Mouse (Mus musculus): Measurements from ENCODE around the gene Lat. TPM values are rescaled to one million over a fixed set of nuclear protein-coding genes. Genes with fewer than 3 reads are reported as not detected.
A peak's percentile ranks its signal among the peaks of the same experiment; 100 is the strongest.

The Lat gene
- total and polyA plus RNA-seq, 3 experiments = 0.62 to 1.2 TPM; not detected in 1

GRCm38 (mm10) chr7:126356793-126357591, 12.4 kb downstream of the Lat start:
- peak overlapping the region; percentile 82 for H3K9ac ChIP-seq (ENCODE audit: control insufficient read depth, low read depth, low read length, poor library complexity, severe bottlenecking)
- no peaks in the 10 kb centered on the region for H3K27me3 ChIP-seq (ENCODE audit: control insufficient read depth in 1 of 2, insufficient read depth in 2 of 2, low read length in 2 of 2)
- H3K4me3 ChIP-seq (ENCODE audit: control insufficient read depth in 1 of 2, insufficient read depth in 1 of 2, low read depth in 2 of 2, low read length in 2 of 2) = peak overlapping the region; percentile 47 to 48
- DNase-seq (ENCODE audit: low read depth, low spot score) = peak; percentile 95
- no peaks in the 10 kb centered on the region for H3K9me3 ChIP-seq (replicated peaks; ENCODE audit: insufficient read depth, low read length)
- H3K36me3 ChIP-seq (ENCODE audit: control insufficient read depth in 1 of 2, insufficient read depth in 2 of 2, low read length in 2 of 2) = peaks cover 0 to 23% of the 10 kb centered on the region in 2 experiments; a peak in 2 of 4 replicates
- peak overlapping the region; percentile 99 for H3K27ac ChIP-seq (ENCODE audit: control insufficient read depth, low read depth, low read length)
- H3K4me1 ChIP-seq (ENCODE audit: control insufficient read depth in 1 of 2, insufficient read depth in 2 of 2, low read length in 2 of 2) = peaks cover 5 to 37% of the 10 kb centered on the region in 2 experiments
- no peaks in the 10 kb centered on the region; the same call in 1 of the 2 replicates for H3K79me2 ChIP-seq (ENCODE audit: control insufficient read depth, insufficient read depth, low read length, poor library complexity)
- peak; percentile 61 for TF ChIP-seq HCFC1 (IDR thresholded peaks at IDR 0.05; ENCODE audit: low read depth, low read length)
- TF ChIP-seq TBP (IDR thresholded peaks at IDR 0.05; ENCODE audit: low read depth, low read length) = no peak; the same call in none of the 2 replicates
- peak; percentile 99 for TF ChIP-seq MAZ (IDR thresholded peaks at IDR 0.05; ENCODE audit: low read depth, low read length)
- TF ChIP-seq MEF2A (IDR thresholded peaks at IDR 0.05; ENCODE audit: extremely low read depth, insufficient replicate concordance, low read depth, low read length, poor library complexity, severe bottlenecking) = 0 out of 2 replicates have a peak, but pooled peaks have one; percentile 12
- TF ChIP-seq ZNF384 (IDR thresholded peaks at IDR 0.05; ENCODE audit: low read depth, low read length) = 0 out of 2 replicates have a peak, but pooled peaks have one; percentile 36
- peak; percentile 70 for TF ChIP-seq ELF1 (IDR thresholded peaks at IDR 0.05; ENCODE audit: low read depth, low read length)
- TF ChIP-seq E2F4 (IDR thresholded peaks at IDR 0.05; ENCODE audit: borderline replicate concordance, low read depth, low read length) = no peak
- 0 out of 2 replicates have a peak, but pooled peaks have one; percentile 66 for TF ChIP-seq MAFK (IDR thresholded peaks at IDR 0.05; ENCODE audit: borderline replicate concordance, low read depth, low read length)
- no peak for TF ChIP-seq ZKSCAN1 (IDR thresholded peaks at IDR 0.05; ENCODE audit: low read depth, low read length)
- TF ChIP-seq MYB (IDR thresholded peaks at IDR 0.05; ENCODE audit: low read depth, low read length) = peak; percentile 46
- peak; percentile 99 for TF ChIP-seq JUND (IDR thresholded peaks at IDR 0.05; ENCODE audit: low read depth, low read length)
- peak; percentile 87 for TF ChIP-seq MXI1 (IDR thresholded peaks at IDR 0.05; ENCODE audit: low read depth, low read length)
- TF ChIP-seq TAL1 (IDR thresholded peaks at IDR 0.05; ENCODE audit: low read length) = peak; percentile 93
- TF ChIP-seq NRF1 (IDR thresholded peaks at IDR 0.05; ENCODE audit: insufficient read depth, low read depth, low read length, poor library complexity, severe bottlenecking) = no peak
- TF ChIP-seq GATA1 (IDR thresholded peaks at IDR 0.05; ENCODE audit: low read depth, low read length) = peak; percentile 93
- TF ChIP-seq POLR2AphosphoS5 (IDR thresholded peaks at IDR 0.05; ENCODE audit: borderline replicate concordance, low read depth, low read length) = no peak
- TF ChIP-seq CHD2 (IDR thresholded peaks at IDR 0.05; ENCODE audit: low read length) = peak; percentile 83
- TF ChIP-seq POLR2A (IDR thresholded peaks at IDR 0.05; ENCODE audit: control insufficient read depth in 1 of 2, insufficient read depth in 1 of 2, low read depth in 1 of 2, low read length in 2 of 2, poor library complexity in 1 of 2) = peak in 1 of 2 experiments; percentile 60; a peak in 3 of 4 replicates
- peak; percentile 80 to 99 for TF ChIP-seq EP300 (IDR thresholded peaks at IDR 0.05; ENCODE audit: low read depth in 1 of 2, low read length in 2 of 2)
- no peak for TF ChIP-seq ZC3H11A (IDR thresholded peaks at IDR 0.05; ENCODE audit: low read depth, low read length)
- TF ChIP-seq UBTF (IDR thresholded peaks at IDR 0.05; ENCODE audit: borderline replicate concordance, insufficient read depth, low read depth, low read length) = no peak
- TF ChIP-seq SMC3 (IDR thresholded peaks at IDR 0.05; ENCODE audit: low read depth, low read length) = no peak; the same call in 1 of the 2 replicates
- TF ChIP-seq NELFE (IDR thresholded peaks at IDR 0.05; ENCODE audit: low read depth, low read length) = peak; percentile 55
- TF ChIP-seq CTCF (IDR thresholded peaks at IDR 0.05 in 2 of 3, conservative IDR thresholded peaks at IDR 0.05 in 1 of 3; ENCODE audit: control insufficient read depth in 1 of 3, insufficient read depth in 1 of 3, low read depth in 2 of 3, low read length in 3 of 3, poor library complexity in 1 of 3, severe bottlenecking in 1 of 3) = no peak
- peak; percentile 43; the same call in 1 of the 2 replicates for TF ChIP-seq USF1 (IDR thresholded peaks at IDR 0.05; ENCODE audit: low read depth, low read length)
- TF ChIP-seq CHD1 (IDR thresholded peaks at IDR 0.05; ENCODE audit: low read depth, low read length) = peak; percentile 30; the same call in 1 of the 2 replicates
- TF ChIP-seq TCF12 (IDR thresholded peaks at IDR 0.05; ENCODE audit: low read depth, low read length) = peak; percentile 98
- TF ChIP-seq USF2 (IDR thresholded peaks at IDR 0.05; ENCODE audit: borderline replicate concordance in 1 of 2, insufficient read depth in 1 of 2, low read depth in 1 of 2, low read length in 2 of 2) = no peak
- peak; percentile 45 for TF ChIP-seq KAT2A (conservative IDR thresholded peaks at IDR 0.05; ENCODE audit: low read depth, low read length)
- no peak for TF ChIP-seq RAD21 (IDR thresholded peaks at IDR 0.05; ENCODE audit: low read depth, low read length)
- TF ChIP-seq SIN3A (IDR thresholded peaks at IDR 0.05; ENCODE audit: low read length) = peak; percentile 91
- peak; percentile 51; the same call in 1 of the 2 replicates for TF ChIP-seq ZMIZ1 (IDR thresholded peaks at IDR 0.05; ENCODE audit: low read depth, low read length)
- TF ChIP-seq ETS1 (IDR thresholded peaks at IDR 0.05; ENCODE audit: low read depth, low read length) = peak; percentile 99
- TF ChIP-seq RCOR1 (IDR thresholded peaks at IDR 0.05; ENCODE audit: low read depth, low read length) = peak; percentile 89
